Mouse (Mus musculus): ENCODE measurements around the gene Prss57. TPM values are rescaled to one million over a fixed set of nuclear protein-coding genes. Genes with fewer than 3 reads are reported as not detected.
A peak's percentile ranks its signal among the peaks of the same experiment; 100 is the strongest.

Gene Prss57
- total and polyA plus RNA-seq, 2 experiments from 2014 or later, result 0.33 to 1.8 TPM

DNA sequence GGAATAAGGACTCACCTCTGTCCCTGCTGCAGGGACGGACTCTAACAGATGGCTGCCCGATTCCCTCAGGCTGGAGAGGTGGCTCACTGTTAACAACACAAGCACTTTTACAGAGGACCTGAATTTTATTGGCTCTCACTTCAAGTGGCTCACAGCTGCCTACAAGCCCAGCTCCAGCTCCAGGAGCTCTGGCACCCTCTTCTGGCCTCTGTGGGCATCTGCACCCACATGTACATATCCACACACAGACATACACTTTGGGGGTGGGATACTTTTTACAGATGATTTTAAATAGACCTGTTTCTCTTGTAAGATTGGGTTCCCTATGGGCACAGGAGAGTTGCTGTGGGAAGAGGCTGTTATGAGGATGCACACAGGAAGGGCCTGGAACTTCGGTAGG lies 18.4 kb downstream of the Prss57 start:
- Histone ChIP-seq H3K4me2 (ENCODE audit: low read depth, low read length) (no peak overlapping the region), H3K4me3 (ENCODE audit: low read length) (no peak overlapping the region), H3K9ac (replicated peaks; ENCODE audit: low read length) (no peak overlapping the region), H3K4me1 (ENCODE audit: insufficient read depth, low read length) (peaks cover 11% of the 10 kb centered on the region; the same call in 1 of the 2 replicates), H3K36me3 (ENCODE audit: insufficient read depth, low read length) (no peaks in the 10 kb centered on the region), H3K9me3 (ENCODE audit: low read length) (no peaks in the 10 kb centered on the region), H3K27me3 (ENCODE audit: insufficient read depth, low read length) (peaks cover 10% of the 10 kb centered on the region; the same call in 1 of the 2 replicates), H3K27ac (no peak overlapping the region)
- no peak for DNase-seq (ENCODE audit: low spot score)
- 94% methylated on average over 3 of the region's 3 CpGs for WGBS
- ATAC-seq, result no peak
- no peak for TF ChIP-seq CTCF (IDR thresholded peaks at IDR 0.05; ENCODE audit: low read depth)

DNA sequence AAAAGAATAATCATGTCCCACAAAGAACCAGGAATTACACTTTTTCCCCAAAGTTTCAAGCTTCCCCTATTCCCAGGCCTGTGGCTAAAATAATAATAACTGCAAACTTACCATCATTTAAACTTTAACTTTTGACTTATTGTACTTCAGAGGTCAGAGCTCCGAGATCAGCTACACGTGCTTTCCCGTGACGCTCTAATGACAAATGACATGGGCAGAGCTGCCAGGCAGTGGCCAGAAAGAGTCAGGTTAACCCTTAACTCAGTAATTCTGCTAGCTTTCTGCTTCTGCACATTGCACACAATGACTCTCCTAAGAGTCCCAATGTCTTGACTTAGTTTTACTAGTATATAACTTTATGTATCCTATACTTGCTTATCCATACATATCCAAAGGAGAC lies 21.4 kb downstream of the Prss57 start:
- Histone ChIP-seq H3K27ac (no peak overlapping the region), H3K9me3 (ENCODE audit: low read length) (no peaks in the 10 kb centered on the region), H3K4me3 (ENCODE audit: low read length) (no peak overlapping the region), H3K36me3 (ENCODE audit: insufficient read depth, low read length) (no peaks in the 10 kb centered on the region), H3K27me3 (ENCODE audit: insufficient read depth, low read length) (no peaks in the 10 kb centered on the region), H3K4me1 (ENCODE audit: insufficient read depth, low read length) (peaks cover 17% of the 10 kb centered on the region), H3K9ac (replicated peaks; ENCODE audit: low read length) (no peak overlapping the region), H3K4me2 (ENCODE audit: low read depth, low read length) (no peak overlapping the region)
- no peak for ATAC-seq
- WGBS, result 34% methylated on average over 4 of the region's 4 CpGs
- DNase-seq (ENCODE audit: low spot score), result no peak
- no peak for TF ChIP-seq CTCF (IDR thresholded peaks at IDR 0.05; ENCODE audit: low read depth)

- ATAC-seq, result no peak
- H3K27me3 ChIP-seq (ENCODE audit: insufficient read depth, low read length), result no peaks in the 10 kb centered on the region
- 1% methylated on average over 5 of the region's 5 CpGs for WGBS
- DNase-seq (ENCODE audit: low spot score), result peak; percentile 82
- TF ChIP-seq CTCF (IDR thresholded peaks at IDR 0.05; ENCODE audit: low read depth), result peak; percentile 98
- peak overlapping the region; percentile 70 for H3K4me2 ChIP-seq (ENCODE audit: low read depth, low read length)
- 0 out of 2 replicates have a peak overlapping the region, but pooled peaks have one; percentile 95 for H3K27ac ChIP-seq
- H3K9ac ChIP-seq (replicated peaks; ENCODE audit: low read length), result no peak overlapping the region
- no peaks in the 10 kb centered on the region for H3K9me3 ChIP-seq (ENCODE audit: low read length)
- peaks cover 17% of the 10 kb centered on the region for H3K4me1 ChIP-seq (ENCODE audit: insufficient read depth, low read length)
- H3K4me3 ChIP-seq (ENCODE audit: low read length), result no peak overlapping the region
- no peaks in the 10 kb centered on the region for H3K36me3 ChIP-seq (ENCODE audit: insufficient read depth, low read length)
Measured at GRCm38 (mm10) chr10:79768400-79768799, 22.4 kb downstream of the Prss57 start.

- ATAC-seq, result peak; percentile 86
- H3K27me3 ChIP-seq (ENCODE audit: insufficient read depth, low read length), result no peaks in the 10 kb centered on the region
- peak; percentile 98 for DNase-seq (ENCODE audit: low spot score)
- TF ChIP-seq CTCF (IDR thresholded peaks at IDR 0.05; ENCODE audit: low read depth), result no peak
- peak overlapping the region; percentile 92 for H3K4me3 ChIP-seq (ENCODE audit: low read length)
- peaks cover 17% of the 10 kb centered on the region for H3K4me1 ChIP-seq (ENCODE audit: insufficient read depth, low read length)
- H3K4me2 ChIP-seq (ENCODE audit: low read depth, low read length), result peak overlapping the region; percentile 70
- H3K27ac ChIP-seq, result peak overlapping the region; percentile 95
- no peaks in the 10 kb centered on the region for H3K36me3 ChIP-seq (ENCODE audit: insufficient read depth, low read length)
- peak overlapping the region; percentile 93 for H3K9ac ChIP-seq (replicated peaks; ENCODE audit: low read length)
- H3K9me3 ChIP-seq (ENCODE audit: low read length), result no peaks in the 10 kb centered on the region
- WGBS, result 10% methylated on average over 40 of the region's 40 CpGs
Measured at GRCm38 (mm10) chr10:79767372-79768244, 23.2 kb downstream of the Prss57 start.

GRCm38 (mm10) chr10:79766508-79767325 lies 24.0 kb downstream of the Prss57 start, which contains the start of gene Rnf126:
Gene Rnf126 (minus strand): TSS chr10:79766952.
- H3K4me3 ChIP-seq (ENCODE audit: low read length), result peak within 1 kb of the TSS; percentile 92
- DNase-seq (ENCODE audit: low spot score) (peak; percentile 98), ATAC-seq (peak; percentile 93)
- peaks cover 17% of the 10 kb centered on the region for H3K4me1 ChIP-seq (ENCODE audit: insufficient read depth, low read length)
- H3K36me3 ChIP-seq (ENCODE audit: insufficient read depth, low read length), result peaks cover 4% of the 10 kb centered on the region; the same call in 1 of the 2 replicates
- H3K9ac ChIP-seq (replicated peaks; ENCODE audit: low read length), result peak within 1 kb of the TSS; percentile 93
- H3K9me3 ChIP-seq (ENCODE audit: low read length), result no peaks in the 10 kb centered on the region
- peak within 1 kb of the TSS; percentile 95 for H3K27ac ChIP-seq
- H3K4me2 ChIP-seq (ENCODE audit: low read depth, low read length), result peak within 1 kb of the TSS; percentile 70
- whole genome bisulfite sequencing, result under 1% methylated on average over 101 of the region's 101 CpGs
- H3K27me3 ChIP-seq (ENCODE audit: insufficient read depth, low read length), result no peaks in the 10 kb centered on the region
- no peak for TF ChIP-seq CTCF (IDR thresholded peaks at IDR 0.05; ENCODE audit: low read depth)

DNA sequence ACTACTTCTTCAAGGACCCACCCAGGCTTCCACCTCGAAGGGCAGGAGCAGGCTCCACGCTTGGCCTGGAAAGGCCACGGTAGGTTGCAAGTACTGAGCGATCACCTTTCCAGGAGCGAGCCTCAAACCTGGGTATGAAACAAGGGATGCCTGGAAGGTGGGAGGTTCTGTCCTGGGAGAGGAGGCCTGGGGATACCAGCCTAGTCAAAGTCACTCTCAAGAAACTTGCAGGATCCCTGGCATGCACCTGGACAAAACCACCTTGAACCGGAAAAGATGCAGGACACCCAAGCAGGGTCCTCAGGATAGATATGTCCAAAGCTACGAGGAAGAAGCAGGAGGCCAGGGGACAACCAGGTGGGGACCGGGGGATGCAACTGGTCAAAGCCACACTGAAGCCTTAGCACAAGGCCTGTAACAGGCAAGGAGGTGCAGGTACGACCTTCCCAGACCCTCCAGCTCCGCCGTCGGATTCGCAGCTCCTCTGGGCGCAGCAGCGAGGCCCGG lies 24.7 kb downstream of the Prss57 start:
- H3K27me3 ChIP-seq (ENCODE audit: insufficient read depth, low read length), result no peaks in the 10 kb centered on the region
- H3K4me3 ChIP-seq (ENCODE audit: low read length), result peak overlapping the region; percentile 92
- peak overlapping the region; percentile 93 for H3K9ac ChIP-seq (replicated peaks; ENCODE audit: low read length)
- no peaks in the 10 kb centered on the region for H3K9me3 ChIP-seq (ENCODE audit: low read length)
- H3K4me2 ChIP-seq (ENCODE audit: low read depth, low read length), result peak overlapping the region; percentile 70
- TF ChIP-seq CTCF (IDR thresholded peaks at IDR 0.05; ENCODE audit: low read depth), result no peak
- DNase-seq (ENCODE audit: low spot score) (no peak), ATAC-seq (peak; percentile 0; the same call in 1 of the 2 replicates)
- peaks cover 11% of the 10 kb centered on the region for H3K36me3 ChIP-seq (ENCODE audit: insufficient read depth, low read length)
- peak overlapping the region; percentile 95 for H3K27ac ChIP-seq
- WGBS, result 11% methylated on average over 15 of the region's 16 CpGs
- peaks cover 17% of the 10 kb centered on the region for H3K4me1 ChIP-seq (ENCODE audit: insufficient read depth, low read length)

All from hindbrain, postnatal 0 days (tissue).